Mouse (Mus musculus) embryo, embryonic 11 days (tissue): Measurements from ENCODE around the gene Prl7d1.
"Not testable (repeated sequence)": the region's sequence is repeated elsewhere in the genome, so short reads cannot be mapped to it uniquely, and the experiment has no call there.

ENCODE experiments used
- DNase-seq: peaks from one replicate; pipeline ENCODE4 v3.0.0-alpha.2; 2015

Prl7d1 gene

DNA sequence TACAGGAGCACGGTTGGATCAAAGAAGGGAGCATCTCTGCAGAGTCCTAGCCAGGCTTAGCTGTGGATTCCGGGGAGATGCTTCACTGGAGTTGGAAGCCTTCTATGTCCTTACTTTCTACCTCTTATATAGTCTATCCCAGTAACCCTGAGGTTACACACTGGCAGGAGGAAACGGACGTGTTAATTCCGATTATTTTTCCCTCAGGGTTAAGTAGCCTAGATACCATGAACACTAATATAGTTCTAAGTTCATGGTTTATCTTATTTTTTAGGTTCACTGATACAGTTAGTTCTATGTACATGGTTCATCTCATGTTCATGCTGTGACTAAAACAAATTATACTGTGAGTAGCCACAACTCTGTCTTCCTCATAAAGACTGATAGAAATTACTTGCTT, at the start of gene Prl7d1:
Prl7d1 (minus strand) TSS at position 101 of the 400 bp plus-strand sequence.
- DNase-seq, result no peak

- no peak for DNase-seq
These were observed 18.1 kb upstream of the Prl7d1 start for GRCm38 (mm10) chr13:27734512-27735186.

GRCm38 (mm10) chr13:27730286-27730959, 13.9 kb upstream of the Prl7d1 start:
- DNase-seq, result not testable (repeated sequence)

GRCm38 (mm10) chr13:27725057-27725456, 8.5 kb upstream of the Prl7d1 start:
- DNase-seq, result not testable (repeated sequence)

DNA sequence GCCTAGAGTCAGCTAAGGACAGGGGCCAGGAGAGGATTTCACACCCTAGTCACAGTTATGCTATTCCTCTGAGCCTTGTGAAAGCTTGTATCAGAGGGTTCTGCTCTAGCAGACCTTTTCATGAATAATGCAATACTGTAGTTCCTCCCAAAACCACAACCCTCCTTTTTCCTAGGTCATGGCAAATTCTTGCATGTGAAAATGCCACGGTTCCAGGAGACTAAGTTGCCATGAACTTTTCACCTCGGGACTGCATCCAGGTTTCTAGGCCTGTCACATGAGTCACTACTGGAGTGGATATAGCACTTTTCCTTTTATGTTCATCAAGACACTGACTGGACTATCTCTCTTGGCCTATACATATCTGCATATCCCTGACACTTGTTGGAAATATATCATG, 10.0 kb downstream of the Prl7d1 start:
- DNase-seq, result no peak

GRCm38 (mm10) chr13:27667936-27668335, 48.6 kb downstream of the Prl7d1 start, which contains the start of gene Prl7a2:
Gene Prl7a2, minus strand, starts transcription at chr13:27668036.
- DNase-seq, result no peak

DNA sequence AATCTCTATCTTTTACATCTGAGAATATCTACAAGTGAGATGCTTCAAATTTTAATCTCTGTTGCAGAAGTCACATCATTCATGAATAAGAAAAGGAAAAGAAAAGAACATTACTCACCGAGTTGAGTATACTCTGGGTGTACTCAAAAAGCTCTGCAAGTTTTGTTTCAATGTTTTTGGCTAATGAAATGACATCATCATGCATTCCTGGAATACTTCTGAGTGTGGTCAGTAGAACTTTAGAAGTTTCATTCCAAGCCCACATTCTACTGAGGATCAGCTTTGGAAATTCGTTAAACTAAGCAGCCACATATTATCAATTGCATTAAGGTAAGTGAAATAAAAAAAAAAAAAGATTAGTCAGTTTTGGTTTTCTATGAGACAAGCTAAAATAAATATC, 55.8 kb downstream of the Prl7d1 start:
- no peak for DNase-seq
